Mouse (Mus musculus) liver, adult 2 months (tissue): Measurements from ENCODE around the gene Pam16. TPM values are rescaled to one million over a fixed set of nuclear protein-coding genes. Genes with fewer than 3 reads are reported as not detected.

Source experiments
- DNase-seq: peaks from one replicate; pipeline ENCODE4 v3.0.0-alpha.2; 2011; ENCODE audit warnings: low read depth, low spot score; ENCODE audit errors: extremely low read depth
- H3K27ac ChIP-seq: fragments of 200-500 bp; replicated peaks from 2 replicates; pipeline ENCODE4 v1.5.1; 2012; ENCODE audit warnings: low read depth, mild to moderate bottlenecking, control low read depth, inconsistent platforms, low read length; ENCODE audit not compliant: insufficient read depth
- H3K27me3 ChIP-seq: fragments of 200-500 bp; 2 replicates; pipeline ENCODE4 v1.6.1; 2012; ENCODE audit warnings: mild to moderate bottlenecking, moderate library complexity, low read length, inconsistent platforms; ENCODE audit not compliant: control insufficient read depth, insufficient read depth
- H3K36me3 ChIP-seq: fragments of 200-500 bp; 2 replicates; pipeline ENCODE4 v1.6.1; 2012; ENCODE audit warnings: low read length, inconsistent platforms; ENCODE audit not compliant: control insufficient read depth, insufficient read depth
- H3K4me1 ChIP-seq: fragments of 200-500 bp; 2 replicates; pipeline ENCODE4 v1.6.1; 2011; ENCODE audit warnings: low read length; ENCODE audit not compliant: control insufficient read depth, insufficient read depth
- H3K4me3 ChIP-seq: fragments of 200-500 bp; 2 replicates; pipeline ENCODE4 v1.5.1; 2011; ENCODE audit warnings: low read depth, mild to moderate bottlenecking, control low read depth, low read length, moderate library complexity; ENCODE audit not compliant: insufficient read depth
- H3K79me2 ChIP-seq: fragments of 200-500 bp; 2 replicates; pipeline ENCODE4 v1.6.1; 2012; ENCODE audit warnings: inconsistent platforms, mild to moderate bottlenecking, low read length, moderate library complexity; ENCODE audit not compliant: control insufficient read depth, insufficient read depth
- H3K9ac ChIP-seq: fragments of 200-500 bp; 2 replicates; pipeline ENCODE4 v1.6.1; 2012; ENCODE audit warnings: low read depth, mild to moderate bottlenecking, control low read depth, inconsistent platforms, low read length
- CTCF ChIP-seq: fragments of 200-500 bp; IDR thresholded peaks from 2 replicates; pipeline ENCODE4 v1.5.1; 2011; ENCODE audit warnings: low read depth, low read length, control low read depth
- POLR2A ChIP-seq: fragments of 200-500 bp; IDR thresholded peaks from 2 replicates; pipeline ENCODE4 v1.6.1; 2011; ENCODE audit warnings: low read length, control low read depth; ENCODE audit not compliant: insufficient read depth; ENCODE audit errors: extremely low read depth
- WGBS: fragments of 180-500 bp; shearing (Covaris S2); methylation state at CpG from one replicate; pipeline ENCODE4 v1.1.7; 2018; 5-methylcytosine and 5-hydroxymethylcytosine counted together
- polyA plus RNA-seq: library from polyadenylated mRNA; depleted of rRNA; stranded (reverse); fragments of >200 nt; gene quantifications from 2 replicates; pipeline ENCODE4 v1.2.3, GENCODE M21; 2012; rRNA removed
- total RNA-seq: library from RNA; depleted of rRNA; stranded (reverse); fragments of >200 nt; gene quantifications from 2 replicates; pipeline ENCODE4 v1.2.3, GENCODE M21; 2014; rRNA removed

Pam16 gene
- total and polyA plus RNA-seq, 2 experiments = 10.8 to 41.7 TPM

DNA sequence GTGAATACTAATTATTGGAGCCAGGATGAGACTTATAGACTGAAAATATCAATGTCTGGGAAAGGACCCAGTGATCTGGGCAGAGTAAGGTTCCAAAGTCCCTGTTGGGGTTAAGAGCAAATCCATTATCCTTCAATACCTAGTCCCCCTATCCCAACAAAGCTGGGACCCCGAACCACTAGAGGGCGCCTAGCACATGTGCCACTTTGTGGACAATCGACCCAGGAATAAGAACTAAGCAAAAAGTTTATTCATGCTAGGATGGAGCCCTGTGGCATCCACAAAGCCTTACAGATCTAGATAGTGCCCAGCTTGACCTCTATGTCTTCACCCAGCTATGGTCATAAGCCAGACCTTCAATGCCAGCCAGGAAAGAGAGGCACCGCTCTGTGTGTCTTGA, 56.9 kb downstream of the Pam16 start:
- 23% methylated on average over 4 of the region's 4 CpGs for WGBS
- Histone ChIP-seq H3K27me3 (no peaks in the 10 kb centered on the region), H3K4me1 (no peaks in the 10 kb centered on the region), H3K36me3 (no peaks in the 10 kb centered on the region), H3K27ac (no peak overlapping the region), H3K4me3 (no peak overlapping the region), H3K79me2 (no peaks in the 10 kb centered on the region), H3K9ac (no peak overlapping the region)
- DNase-seq = peak; percentile 53
- no peak for TF ChIP-seq POLR2A
- TF ChIP-seq CTCF = peak; percentile 83

Other genes with a start within 250 kb of the Pam16 start
- 23.0 and 24.5 TPM in 2 replicates for gene Adcy9, start 204.5 kb downstream of the Pam16 start, total RNA-seq
- 10.0 and 15.0 TPM in 2 replicates for gene Adcy9, start 204.5 kb downstream of the Pam16 start, polyA plus RNA-seq
- 2.1 and 2.7 TPM in 2 replicates for gene Srl, start 83.2 kb downstream of the Pam16 start, total RNA-seq
- 0.50 and 0.66 TPM in 2 replicates for gene Srl, start 83.2 kb downstream of the Pam16 start, polyA plus RNA-seq
- 3.2 and 3.8 TPM in 2 replicates for gene Tfap4, start 65.1 kb downstream of the Pam16 start, total RNA-seq
- gene Tfap4, start 65.1 kb downstream of the Pam16 start, polyA plus RNA-seq = 2.5 and 2.8 TPM in 2 replicates
- gene Glis2, start 30.3 kb downstream of the Pam16 start, total RNA-seq = 0.47 and 0.55 TPM in 2 replicates
- 1.7 and 2.5 TPM in 2 replicates for gene Glis2, start 30.3 kb downstream of the Pam16 start, polyA plus RNA-seq
- gene Vasn, start 15.0 kb upstream of the Pam16 start, total RNA-seq = 4.0 and 5.1 TPM in 2 replicates
- 12.6 and 18.0 TPM in 2 replicates for gene Vasn, start 15.0 kb upstream of the Pam16 start, polyA plus RNA-seq
- 76.3 and 81.0 TPM in 2 replicates for gene Dnaja3, start 15.0 kb upstream of the Pam16 start, total RNA-seq
- 37.7 and 43.1 TPM in 2 replicates for gene Dnaja3, start 15.0 kb upstream of the Pam16 start, polyA plus RNA-seq
- gene Coro7, start 54.8 kb upstream of the Pam16 start, total RNA-seq = 6.1 and 8.5 TPM in 2 replicates
- gene Coro7, start 54.8 kb upstream of the Pam16 start, polyA plus RNA-seq = 17.3 and 22.7 TPM in 2 replicates
- gene Nmral1, start 94.4 kb upstream of the Pam16 start, total RNA-seq = 10.0 and 11.2 TPM in 2 replicates
- gene Nmral1, start 94.4 kb upstream of the Pam16 start, polyA plus RNA-seq = 4.8 and 7.8 TPM in 2 replicates
- gene Hmox2, start 101.4 kb upstream of the Pam16 start, total RNA-seq = 40.7 and 52.9 TPM in 2 replicates
- gene Hmox2, start 101.4 kb upstream of the Pam16 start, polyA plus RNA-seq = 25.4 and 28.3 TPM in 2 replicates
- 46.2 and 47.4 TPM in 2 replicates for gene Cdip1, start 165.3 kb upstream of the Pam16 start, total RNA-seq
- gene Cdip1, start 165.3 kb upstream of the Pam16 start, polyA plus RNA-seq = 101 and 116 TPM in 2 replicates
- not detected in 2 replicates for gene 4930562C15Rik, start 210.4 kb upstream of the Pam16 start, total RNA-seq
- not detected in 2 replicates for gene 4930562C15Rik, start 210.4 kb upstream of the Pam16 start, polyA plus RNA-seq